Mouse (Mus musculus) testis, adult 2 months (tissue): ENCODE data around the gene B3gnt2. TPM values are rescaled to one million over a fixed set of nuclear protein-coding genes. Genes with fewer than 3 reads are reported as not detected.

Source experiments
- H3K27ac ChIP-seq: fragments of 200-500 bp; 2 replicates; pipeline ENCODE4 v1.5.1; 2012; ENCODE audit warnings: low read depth, low read length; ENCODE audit not compliant: control insufficient read depth, insufficient read depth
- H3K27me3 ChIP-seq: fragments of 200-500 bp; 2 replicates; pipeline ENCODE4 v1.6.1; 2012; ENCODE audit warnings: mild to moderate bottlenecking, low read length, moderate library complexity; ENCODE audit not compliant: control insufficient read depth, insufficient read depth
- H3K36me3 ChIP-seq: fragments of 200-500 bp; 2 replicates; pipeline ENCODE4 v1.6.1; 2012; ENCODE audit warnings: mild to moderate bottlenecking, low read length; ENCODE audit not compliant: control insufficient read depth, insufficient read depth
- H3K4me1 ChIP-seq: fragments of 200-500 bp; 2 replicates; pipeline ENCODE4 v1.6.1; 2012; ENCODE audit warnings: low read length; ENCODE audit not compliant: control insufficient read depth, insufficient read depth
- H3K4me3 ChIP-seq: fragments of 200-500 bp; 2 replicates; pipeline ENCODE4 v1.5.1; 2012; ENCODE audit warnings: low read depth, mild to moderate bottlenecking, low read length, moderate library complexity, mixed read lengths; ENCODE audit not compliant: control insufficient read depth
- CTCF ChIP-seq: fragments of 200-500 bp; IDR thresholded peaks from 2 replicates; pipeline ENCODE4 v1.5.1; 2012; ENCODE audit warnings: low read depth, mild to moderate bottlenecking, inconsistent platforms, low read length, moderate library complexity; ENCODE audit not compliant: control insufficient read depth, insufficient read depth, insufficient replicate concordance
- POLR2A ChIP-seq: fragments of 200-500 bp; IDR thresholded peaks from 2 replicates; pipeline ENCODE4 v1.6.1; 2012; ENCODE audit warnings: low read depth, mild to moderate bottlenecking, inconsistent platforms, low read length, moderate library complexity; ENCODE audit not compliant: control insufficient read depth
- polyA plus RNA-seq: library from polyadenylated mRNA; depleted of rRNA; stranded (reverse); fragments of >200 nt; gene quantifications from 2 replicates; pipeline ENCODE4 v1.2.3, GENCODE M21; 2012

B3gnt2 gene
- polyA plus RNA-seq, 1 experiment: 1.2 TPM

- no peak overlapping the region for H3K27ac ChIP-seq
These were observed 78.0 kb downstream of the B3gnt2 start for GRCm38 (mm10) chr11:22782705-22783124.

GRCm38 (mm10) chr11:22781190-22781589 lies 79.6 kb downstream of the B3gnt2 start:
- TF ChIP-seq CTCF: no peak
- TF ChIP-seq POLR2A: no peak
- Histone ChIP-seq H3K4me3 (no peak overlapping the region), H3K36me3 (no peaks in the 10 kb centered on the region), H3K27ac (no peak overlapping the region), H3K4me1 (peaks cover 7% of the 10 kb centered on the region), H3K27me3 (no peaks in the 10 kb centered on the region)

More at GRCm38 (mm10) chr11:22782705-22783124, 78.0 kb downstream of the B3gnt2 start:
- no peaks in the 10 kb centered on the region for H3K27me3 ChIP-seq
- TF ChIP-seq POLR2A (no peak), CTCF (no peak)
- H3K4me1 ChIP-seq: peaks cover 7% of the 10 kb centered on the region
- peak overlapping the region; percentile 37 for H3K4me3 ChIP-seq
- no peaks in the 10 kb centered on the region for H3K36me3 ChIP-seq

- no peak overlapping the region for H3K27ac ChIP-seq
- peaks cover 7% of the 10 kb centered on the region for H3K4me1 ChIP-seq
- TF ChIP-seq CTCF: no peak
- TF ChIP-seq POLR2A: no peak
- H3K27me3 ChIP-seq: no peaks in the 10 kb centered on the region
- no peak overlapping the region for H3K4me3 ChIP-seq
- H3K36me3 ChIP-seq: no peaks in the 10 kb centered on the region
These were observed 80.0 kb downstream of the B3gnt2 start for GRCm38 (mm10) chr11:22780761-22781160.

- Histone ChIP-seq H3K4me1 (peaks cover 7% of the 10 kb centered on the region), H3K4me3 (no peak overlapping the region), H3K27ac (no peak overlapping the region), H3K36me3 (no peaks in the 10 kb centered on the region), H3K27me3 (no peaks in the 10 kb centered on the region)
- TF ChIP-seq POLR2A (no peak), CTCF (no peak)
These were observed 80.8 kb downstream of the B3gnt2 start for GRCm38 (mm10) chr11:22779821-22780551.

GRCm38 (mm10) chr11:22778596-22778995 lies 82.2 kb downstream of the B3gnt2 start:
- Histone ChIP-seq H3K27me3 (no peaks in the 10 kb centered on the region), H3K4me3 (no peak overlapping the region), H3K4me1 (peaks cover 5% of the 10 kb centered on the region), H3K36me3 (no peaks in the 10 kb centered on the region), H3K27ac (no peak overlapping the region)
- no peak for TF ChIP-seq CTCF
- no peak for TF ChIP-seq POLR2A

GRCm38 (mm10) chr11:22777531-22777930 lies 83.2 kb downstream of the B3gnt2 start:
- H3K36me3 ChIP-seq: no peaks in the 10 kb centered on the region
- no peak for TF ChIP-seq CTCF
- TF ChIP-seq POLR2A: no peak
- H3K4me1 ChIP-seq: peaks cover under 1% of the 10 kb centered on the region
- no peak overlapping the region for H3K4me3 ChIP-seq
- H3K27ac ChIP-seq: no peak overlapping the region
- no peaks in the 10 kb centered on the region for H3K27me3 ChIP-seq

GRCm38 (mm10) chr11:22774821-22775220 lies 85.9 kb downstream of the B3gnt2 start:
- Histone ChIP-seq H3K27ac (no peak overlapping the region), H3K4me1 (no peaks in the 10 kb centered on the region), H3K36me3 (no peaks in the 10 kb centered on the region), H3K4me3 (no peak overlapping the region), H3K27me3 (no peaks in the 10 kb centered on the region)
- no peak for TF ChIP-seq CTCF
- no peak for TF ChIP-seq POLR2A

- Histone ChIP-seq H3K36me3 (no peaks in the 10 kb centered on the region), H3K27me3 (no peaks in the 10 kb centered on the region), H3K27ac (no peak overlapping the region), H3K4me1 (peaks cover 6% of the 10 kb centered on the region), H3K4me3 (no peak overlapping the region)
- TF ChIP-seq POLR2A (no peak), CTCF (no peak)
These were observed 94.5 kb downstream of the B3gnt2 start for GRCm38 (mm10) chr11:22766238-22766637.
